Mouse (Mus musculus) hindbrain, embryonic 16.5 days (tissue): Measurements from ENCODE around the gene Gmppb. TPM values are rescaled to one million over a fixed set of nuclear protein-coding genes. Genes with fewer than 3 reads are reported as not detected.

ENCODE experiments used
- ATAC-seq: fragments of 200-750 bp; cut with Nextera tagmentation; 2 replicates; pipeline ENCODE4 v1.8.0; 2017; ENCODE audit warnings: moderate TSS enrichment, moderate library complexity
- H3K27ac ChIP-seq: fragments of 300-500 bp; sonication (generic); 2 replicates; pipeline ENCODE4 v1.5.1; 2014; ENCODE audit warnings: low read depth, mild to moderate bottlenecking, control low read depth, low read length, moderate library complexity
- H3K27me3 ChIP-seq: fragments of 300-500 bp; sonication (generic); replicated peaks from 2 replicates; pipeline ENCODE4 v1.6.1; 2014; ENCODE audit warnings: low read length; ENCODE audit not compliant: control insufficient read depth, insufficient read depth
- H3K36me3 ChIP-seq: fragments of 300-500 bp; sonication (generic); 2 replicates; pipeline ENCODE4 v1.6.1; 2014; ENCODE audit warnings: mild to moderate bottlenecking, low read length, moderate library complexity, mixed read lengths; ENCODE audit not compliant: control insufficient read depth, insufficient read depth
- H3K4me1 ChIP-seq: fragments of 300-500 bp; sonication (generic); 2 replicates; pipeline ENCODE4 v1.6.1; 2014; ENCODE audit warnings: low read depth, low read length; ENCODE audit not compliant: control insufficient read depth, insufficient read depth
- H3K4me2 ChIP-seq: fragments of 300-500 bp; sonication (generic); 2 replicates; pipeline ENCODE4 v1.6.1; 2014; ENCODE audit warnings: mild to moderate bottlenecking, low read length, control low read depth, moderate library complexity
- H3K4me3 ChIP-seq: fragments of 300-500 bp; sonication (generic); 2 replicates; pipeline ENCODE4 v1.5.1; 2014; ENCODE audit warnings: mild to moderate bottlenecking, low read length, control low read depth, moderate library complexity
- H3K9ac ChIP-seq: fragments of 300-500 bp; sonication (generic); 2 replicates; pipeline ENCODE4 v1.6.1; 2014; ENCODE audit warnings: low read depth, mild to moderate bottlenecking, control low read depth, low read length, moderate library complexity
- H3K9me3 ChIP-seq: fragments of 300-500 bp; sonication (generic); 2 replicates; pipeline ENCODE4 v1.6.1; 2014; ENCODE audit warnings: mild to moderate bottlenecking, low read length, moderate library complexity; ENCODE audit not compliant: control insufficient read depth
- WGBS: fragments of 180-500 bp; shearing (Covaris S2); extraction: QIAGEN DNeasy Blood & Tissue Kit; methylation state at CpG from one replicate; pipeline ENCODE4 v1.1.7; 2014; 5-methylcytosine and 5-hydroxymethylcytosine counted together
- polyA plus RNA-seq: library from polyadenylated mRNA; unstranded; fragments of >200 nt; fragmentation: Nextera tagmentation; extraction: Ambion mirVana; gene quantifications from 2 replicates; pipeline ENCODE4 v1.2.1, GENCODE M21; 2015

Gmppb gene
- polyA plus RNA-seq, 1 experiment from 2014 or later, result 25.7 TPM

- Histone ChIP-seq H3K27me3 (no peaks in the 10 kb centered on the region), H3K4me2 (no peak overlapping the region), H3K4me3 (no peak overlapping the region), H3K36me3 (peaks cover 16% of the 10 kb centered on the region), H3K9me3 (no peaks in the 10 kb centered on the region), H3K9ac (no peak overlapping the region), H3K27ac (no peak overlapping the region), H3K4me1 (peaks cover 2% of the 10 kb centered on the region)
- 91% methylated on average over 3 of the region's 3 CpGs for WGBS
- no peak for ATAC-seq
These were observed 25.8 kb upstream of the Gmppb start for GRCm38 (mm10) chr9:108023216-108023615.

- H3K9ac ChIP-seq, result no peak overlapping the region
- ATAC-seq, result no peak
- H3K4me1 ChIP-seq, result no peaks in the 10 kb centered on the region
- H3K9me3 ChIP-seq, result no peaks in the 10 kb centered on the region
- peaks cover 21% of the 10 kb centered on the region for H3K36me3 ChIP-seq
- H3K27ac ChIP-seq, result no peak overlapping the region
- H3K4me3 ChIP-seq, result no peak overlapping the region
- 94% methylated on average over 3 of the region's 3 CpGs for WGBS
- H3K27me3 ChIP-seq, result no peaks in the 10 kb centered on the region
- H3K4me2 ChIP-seq, result no peak overlapping the region
These were observed 22.5 kb upstream of the Gmppb start for GRCm38 (mm10) chr9:108026584-108026983.

- Histone ChIP-seq H3K4me1 (no peaks in the 10 kb centered on the region), H3K27me3 (no peaks in the 10 kb centered on the region), H3K36me3 (peaks cover 28% of the 10 kb centered on the region), H3K9ac (no peak overlapping the region), H3K4me3 (no peak overlapping the region), H3K27ac (no peak overlapping the region), H3K9me3 (no peaks in the 10 kb centered on the region), H3K4me2 (no peak overlapping the region)
- no peak for ATAC-seq
- WGBS, result 98% methylated on average over 3 of the region's 3 CpGs
These were observed 21.2 kb upstream of the Gmppb start for GRCm38 (mm10) chr9:108027867-108028266.

GRCm38 (mm10) chr9:108032126-108032525 lies 16.9 kb upstream of the Gmppb start:
- H3K9ac ChIP-seq, result no peak overlapping the region
- H3K36me3 ChIP-seq, result peaks cover 30% of the 10 kb centered on the region
- 95% methylated on average over 5 of the region's 5 CpGs for WGBS
- no peaks in the 10 kb centered on the region for H3K9me3 ChIP-seq
- no peaks in the 10 kb centered on the region for H3K27me3 ChIP-seq
- H3K4me3 ChIP-seq, result no peak overlapping the region
- H3K27ac ChIP-seq, result no peak overlapping the region
- ATAC-seq, result no peak
- H3K4me2 ChIP-seq, result no peak overlapping the region
- H3K4me1 ChIP-seq, result no peaks in the 10 kb centered on the region

GRCm38 (mm10) chr9:108035331-108036156 lies 13.5 kb upstream of the Gmppb start:
- ATAC-seq, result no peak
- no peak overlapping the region for H3K4me2 ChIP-seq
- no peak overlapping the region for H3K4me3 ChIP-seq
- no peak overlapping the region for H3K27ac ChIP-seq
- H3K4me1 ChIP-seq, result no peaks in the 10 kb centered on the region
- no peaks in the 10 kb centered on the region for H3K9me3 ChIP-seq
- 94% methylated on average over 2 of the region's 2 CpGs for whole genome bisulfite sequencing
- no peaks in the 10 kb centered on the region for H3K27me3 ChIP-seq
- H3K36me3 ChIP-seq, result peaks cover 21% of the 10 kb centered on the region
- H3K9ac ChIP-seq, result no peak overlapping the region

GRCm38 (mm10) chr9:108044751-108045492 lies 4.1 kb upstream of the Gmppb start:
- no peaks in the 10 kb centered on the region for H3K27me3 ChIP-seq

GRCm38 (mm10) chr9:108046582-108046981 lies 2.5 kb upstream of the Gmppb start:
- H3K9me3 ChIP-seq, result no peaks in the 10 kb centered on the region
- ATAC-seq, result no peak
- H3K4me3 ChIP-seq, result no peak overlapping the region
- 91% methylated on average over 4 of the region's 4 CpGs for WGBS
- H3K36me3 ChIP-seq, result peaks cover 36% of the 10 kb centered on the region
- no peak overlapping the region for H3K27ac ChIP-seq
- no peaks in the 10 kb centered on the region for H3K27me3 ChIP-seq
- no peak overlapping the region for H3K9ac ChIP-seq
- peaks cover 15% of the 10 kb centered on the region for H3K4me1 ChIP-seq
- H3K4me2 ChIP-seq, result no peak overlapping the region

More at GRCm38 (mm10) chr9:108044751-108045492, 4.1 kb upstream of the Gmppb start:
- Histone ChIP-seq H3K27ac (no peak overlapping the region), H3K36me3 (peaks cover 41% of the 10 kb centered on the region), H3K9ac (no peak overlapping the region), H3K9me3 (no peaks in the 10 kb centered on the region), H3K4me1 (peaks cover 12% of the 10 kb centered on the region), H3K4me3 (no peak overlapping the region), H3K4me2 (no peak overlapping the region)
- 98% methylated on average over 8 of the region's 8 CpGs for WGBS
- ATAC-seq, result no peak

GRCm38 (mm10) chr9:108047601-108048565 lies 1.2 kb upstream of the Gmppb start:
- H3K9ac ChIP-seq, result no peak overlapping the region; the same call in 1 of the 2 replicates
- no peaks in the 10 kb centered on the region for H3K9me3 ChIP-seq
- H3K4me3 ChIP-seq, result peak overlapping the region; percentile 72
- peaks cover 17% of the 10 kb centered on the region for H3K4me1 ChIP-seq
- H3K27ac ChIP-seq, result peak overlapping the region; percentile 70; the same call in 1 of the 2 replicates
- H3K36me3 ChIP-seq, result peaks cover 28% of the 10 kb centered on the region
- ATAC-seq, result no peak
- 54% methylated on average over 17 of the region's 17 CpGs for WGBS
- no peaks in the 10 kb centered on the region for H3K27me3 ChIP-seq
- H3K4me2 ChIP-seq, result peak overlapping the region; percentile 91
